Mouse (Mus musculus): Measurements from ENCODE around the gene Macrod2.

Macrod2 gene

GRCm38 (mm10) chr2:140395179-140395578 lies at the start of gene Macrod2:
Gene Macrod2 (plus strand): TSS chr2:140395309.
- DNase-seq (ENCODE audit: low spot score in 2 of 2), result peak; percentile 98 to 99

GRCm38 (mm10) chr2:140359905-140360304 lies 35.2 kb upstream of the Macrod2 start:
- DNase-seq (ENCODE audit: low spot score in 2 of 2), result no peak

- no peak for DNase-seq (ENCODE audit: low spot score in 2 of 2)
Observed at GRCm38 (mm10) chr2:140364804-140365203, 30.3 kb upstream of the Macrod2 start.

GRCm38 (mm10) chr2:140389525-140389924 lies 5.6 kb upstream of the Macrod2 start, which contains the start of gene Sel1l2:
Gene Sel1l2 (minus strand): TSS chr2:140389706.
- DNase-seq (ENCODE audit: low spot score in 2 of 2), result no peak

- peak; percentile 20 to 26 for DNase-seq (ENCODE audit: low spot score in 2 of 2)
Observed at GRCm38 (mm10) chr2:140395744-140396231, 679 bp downstream of the Macrod2 start.

- no peak for DNase-seq (ENCODE audit: low spot score in 2 of 2)
Observed at GRCm38 (mm10) chr2:140425844-140426243, 30.7 kb downstream of the Macrod2 start.

- peak in 1 of 2 experiments; percentile 27 for DNase-seq (ENCODE audit: low spot score in 2 of 2)
Observed at GRCm38 (mm10) chr2:140427283-140427682, 32.2 kb downstream of the Macrod2 start.

GRCm38 (mm10) chr2:140439081-140439480 lies 44.0 kb downstream of the Macrod2 start:
- DNase-seq (ENCODE audit: low spot score in 2 of 2), result no peak

- DNase-seq (ENCODE audit: low spot score in 2 of 2), result no peak
Observed at GRCm38 (mm10) chr2:140448636-140449035, 53.5 kb downstream of the Macrod2 start.

GRCm38 (mm10) chr2:140475770-140476169 lies 80.7 kb downstream of the Macrod2 start:
- no peak for DNase-seq (ENCODE audit: low spot score in 2 of 2)

- no peak for DNase-seq (ENCODE audit: low spot score in 2 of 2)
Observed at GRCm38 (mm10) chr2:140476891-140477290, 81.8 kb downstream of the Macrod2 start.

- no peak for DNase-seq (ENCODE audit: low spot score in 2 of 2)
Observed at GRCm38 (mm10) chr2:140482604-140483003, 87.5 kb downstream of the Macrod2 start.

- peak; percentile 24 to 62 for DNase-seq (ENCODE audit: low spot score in 2 of 2)
Observed at GRCm38 (mm10) chr2:140497688-140498087, 102.6 kb downstream of the Macrod2 start.

GRCm38 (mm10) chr2:140500951-140501350 lies 105.8 kb downstream of the Macrod2 start:
- peak; percentile 47 to 73 for DNase-seq (ENCODE audit: low spot score in 2 of 2)

GRCm38 (mm10) chr2:140521472-140521871 lies 126.4 kb downstream of the Macrod2 start:
- DNase-seq (ENCODE audit: low spot score in 2 of 2), result no peak

GRCm38 (mm10) chr2:140530214-140530613 lies 135.1 kb downstream of the Macrod2 start:
- peak in 1 of 2 experiments; percentile 28 for DNase-seq (ENCODE audit: low spot score in 2 of 2)

GRCm38 (mm10) chr2:140532024-140532423 lies 136.9 kb downstream of the Macrod2 start:
- no peak for DNase-seq (ENCODE audit: low spot score in 2 of 2)

GRCm38 (mm10) chr2:140532859-140533519 lies 137.9 kb downstream of the Macrod2 start:
- DNase-seq (ENCODE audit: low spot score in 2 of 2), result no peak

- DNase-seq (ENCODE audit: low spot score in 2 of 2), result no peak
Observed at GRCm38 (mm10) chr2:140533621-140534020, 138.5 kb downstream of the Macrod2 start.

GRCm38 (mm10) chr2:140534583-140534982 lies 139.5 kb downstream of the Macrod2 start:
- DNase-seq (ENCODE audit: low spot score in 2 of 2), result no peak

- no peak for DNase-seq (ENCODE audit: low spot score in 2 of 2)
Observed at GRCm38 (mm10) chr2:140535832-140536571, 140.9 kb downstream of the Macrod2 start.

- no peak for DNase-seq (ENCODE audit: low spot score in 2 of 2)
Observed at GRCm38 (mm10) chr2:140549286-140549685, 154.2 kb downstream of the Macrod2 start.

- no peak for DNase-seq (ENCODE audit: low spot score in 2 of 2)
Observed at GRCm38 (mm10) chr2:140561426-140561825, 166.3 kb downstream of the Macrod2 start.

All from frontal cortex, postnatal 36 days (tissue).